Mouse (Mus musculus): ENCODE data around the gene Ccdc105.

GRCm38 (mm10) chr10:78716231-78716630 lies 36.6 kb downstream of the Ccdc105 start:
- no peak for TF ChIP-seq POLR2A (IDR thresholded peaks at IDR 0.05; ENCODE audit: control insufficient read depth, extremely low read depth, insufficient read depth, low read length, poor library complexity)
- TF ChIP-seq CTCF (IDR thresholded peaks at IDR 0.05; ENCODE audit: borderline replicate concordance, control insufficient read depth, extremely low read depth, insufficient read depth, low read length, poor library complexity): no peak
